Mouse (Mus musculus): ENCODE results near the gene Immp2l.

The Immp2l gene

DNA sequence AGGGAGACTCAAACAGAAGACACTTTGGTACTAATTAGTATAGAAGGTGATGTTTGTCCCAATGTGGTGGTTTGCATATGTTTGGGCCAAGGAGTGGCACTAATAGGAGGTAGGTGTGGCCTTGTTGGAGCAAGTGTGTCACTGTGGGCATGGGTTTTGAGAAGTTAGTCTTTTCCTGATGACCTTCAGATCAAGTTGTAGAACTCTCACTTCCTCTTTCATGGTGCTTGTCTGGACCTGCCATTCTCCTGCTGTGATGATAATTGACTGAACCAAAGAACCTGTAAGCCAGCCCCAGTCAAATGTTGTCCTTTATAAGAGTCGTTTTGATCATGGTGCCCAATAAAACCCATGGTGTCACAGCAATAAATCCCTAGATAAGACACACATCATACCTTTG, 967.5 kb downstream of the Immp2l start:
- DNase-seq (ENCODE audit: low read depth, low spot score) = no peak

Data from brain, embryonic 18.5 days (tissue).